Mouse (Mus musculus) spleen, adult 10 weeks (tissue): ENCODE measurements around the gene Wdr70. TPM values are rescaled to one million over a fixed set of nuclear protein-coding genes. Genes with fewer than 3 reads are reported as not detected.

Experiments
- polyA plus RNA-seq: library from polyadenylated mRNA; stranded (reverse); fragments of 350-450 nt; fragmentation: Illumina TruSeq; extraction: RNeasy Lipid Tissue Mini Kit (QIAGEN cat#74804); gene quantifications from one replicate; pipeline ENCODE4 v1.2.3, GENCODE M21; 2015; ENCODE audit warnings: low replicate concordance; ENCODE audit not compliant: insufficient read depth

Gene Wdr70
- polyA plus RNA-seq = 39.5 TPM

GRCm38 (mm10) chr15:8098774-8099749 is at the start of gene Wdr70:
TSS of gene Wdr70 (minus strand) at chr15:8099209.

GRCm38 (mm10) chr15:8108966-8109743 is 10.1 kb upstream of the Wdr70 start, which contains the start of gene Nup155:
TSS of gene Nup155 (plus strand) at chr15:8109273.

Other genes starting within 250 kb of the Wdr70 start
- 35.2 TPM for gene Nup155, start 10.1 kb upstream of the Wdr70 start, polyA plus RNA-seq
- gene Cplane1, start 69.9 kb upstream of the Wdr70 start, polyA plus RNA-seq = 9.4 TPM